Mouse (Mus musculus) layer of hippocampus, adult 18-20 months (tissue): Measurements from ENCODE around the gene Zfp422. TPM values are rescaled to one million over a fixed set of nuclear protein-coding genes. Genes with fewer than 3 reads are reported as not detected.

Source experiments
- DNase-seq, 2 experiments: peaks; one replicate each; pipeline ENCODE4 v3.0.0; 2022; ENCODE audit warnings: low spot score in 2 of 2
- long read RNA-seq: library from polyadenylated mRNA; stranded (forward); transcript quantifications from one replicate; pipeline ENCODE4 v2.0.0, GENCODE M21; 2021
- total RNA-seq, 2 experiments: library from RNA; stranded (reverse); gene quantifications; 2 replicates each; pipeline ENCODE4 v1.2.3; 2021

The Zfp422 gene
- total RNA-seq, result 10 to 100 TPM; 20.5 to 24.6 TPM
- long read RNA-seq, transcript Zfp422-201 (2 exons, 2,375 nt), result minor isoform, 17 of 46 reads
- long read RNA-seq, transcript Zfp422-202 (2 exons, 3,187 nt), result major isoform, 28 of 46 reads
- long read RNA-seq, partial matches to known transcripts, result 0 of 46 reads
- long read RNA-seq, other reads (novel, unspliced or antisense), result 1 of 46 reads

DNA sequence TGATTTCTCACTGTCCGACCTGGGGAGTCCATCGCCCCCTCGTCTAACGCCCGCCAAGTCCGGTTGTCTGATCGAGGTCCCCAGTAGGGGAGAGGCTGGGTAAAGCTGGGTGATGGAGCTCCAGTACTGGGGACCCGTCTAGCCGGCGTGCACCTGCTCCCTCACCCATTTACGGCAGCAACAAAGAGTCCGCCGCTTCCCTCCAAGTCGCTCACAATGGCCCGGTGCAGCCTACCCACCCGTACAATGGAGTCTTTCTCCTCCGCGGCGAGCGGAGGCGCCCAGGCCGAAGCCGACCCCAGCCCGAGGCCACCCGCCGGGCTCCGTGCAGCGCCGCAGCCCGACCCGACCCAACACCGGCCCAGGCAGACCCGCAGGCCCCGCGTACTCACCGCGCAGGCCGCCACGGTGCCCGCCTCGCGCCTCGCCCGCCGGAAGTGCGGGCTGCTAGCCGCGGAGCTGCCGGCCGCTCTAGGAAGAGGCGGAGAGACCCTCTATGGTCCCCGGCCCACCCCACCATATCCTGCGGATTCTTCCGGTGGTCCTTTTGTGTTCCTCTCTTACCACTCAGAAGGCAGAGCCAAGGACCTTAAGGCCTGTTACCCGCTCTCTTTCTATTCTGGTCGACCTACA is at the start of gene Zfp422:
Gene Zfp422 (minus strand): TSS at position 461 of the 633 bp plus-strand sequence.
- peak; percentile 44 to 54 for DNase-seq

DNA sequence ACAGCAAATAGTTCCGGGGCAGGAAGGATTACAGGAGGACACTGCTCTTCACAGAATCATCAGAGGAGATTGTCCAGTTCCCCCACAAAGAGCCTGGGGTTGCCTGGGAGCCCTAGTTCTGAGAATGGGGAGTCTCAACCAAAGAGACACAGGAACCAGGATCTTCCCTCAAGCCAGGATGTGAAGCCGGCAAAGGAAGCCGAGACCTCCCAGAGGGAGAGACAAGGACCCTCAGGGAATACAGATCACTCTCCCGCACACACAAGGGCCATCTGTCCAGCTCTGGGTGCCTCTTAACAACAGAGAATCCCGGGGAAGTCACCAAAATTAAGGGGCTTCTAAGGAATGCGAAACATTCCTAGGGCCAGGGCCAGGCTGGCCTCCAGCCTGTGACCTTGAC is 48.5 kb upstream of the Zfp422 start:
- no peak for DNase-seq

DNA sequence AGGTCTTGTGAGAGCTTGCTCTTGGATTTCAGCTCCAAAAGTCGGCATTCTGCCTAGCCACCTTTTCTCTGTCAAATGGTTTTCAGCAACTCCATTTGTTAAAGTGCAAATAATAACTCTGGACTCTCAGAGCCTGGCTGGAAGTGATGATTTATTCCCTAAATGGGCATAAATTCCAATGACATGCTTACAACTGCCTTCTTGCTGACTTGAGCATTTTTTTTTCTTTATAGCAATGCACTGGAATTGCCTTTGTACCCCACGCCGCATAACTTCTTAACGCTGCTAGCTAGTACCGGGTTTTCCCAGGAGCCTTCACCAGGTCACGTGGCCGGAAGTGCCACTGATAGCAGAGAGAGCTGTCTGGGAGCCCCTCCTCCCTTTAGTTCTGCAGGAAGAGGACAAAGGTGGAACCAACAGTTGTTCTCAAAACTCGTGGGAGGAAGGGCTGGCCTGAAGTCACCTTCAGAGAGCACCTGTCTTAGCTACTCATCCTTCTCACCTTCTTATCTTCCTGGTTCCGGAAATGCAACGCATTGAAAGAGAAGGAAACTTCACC is 47.6 kb upstream of the Zfp422 start:
- no peak for DNase-seq

DNA sequence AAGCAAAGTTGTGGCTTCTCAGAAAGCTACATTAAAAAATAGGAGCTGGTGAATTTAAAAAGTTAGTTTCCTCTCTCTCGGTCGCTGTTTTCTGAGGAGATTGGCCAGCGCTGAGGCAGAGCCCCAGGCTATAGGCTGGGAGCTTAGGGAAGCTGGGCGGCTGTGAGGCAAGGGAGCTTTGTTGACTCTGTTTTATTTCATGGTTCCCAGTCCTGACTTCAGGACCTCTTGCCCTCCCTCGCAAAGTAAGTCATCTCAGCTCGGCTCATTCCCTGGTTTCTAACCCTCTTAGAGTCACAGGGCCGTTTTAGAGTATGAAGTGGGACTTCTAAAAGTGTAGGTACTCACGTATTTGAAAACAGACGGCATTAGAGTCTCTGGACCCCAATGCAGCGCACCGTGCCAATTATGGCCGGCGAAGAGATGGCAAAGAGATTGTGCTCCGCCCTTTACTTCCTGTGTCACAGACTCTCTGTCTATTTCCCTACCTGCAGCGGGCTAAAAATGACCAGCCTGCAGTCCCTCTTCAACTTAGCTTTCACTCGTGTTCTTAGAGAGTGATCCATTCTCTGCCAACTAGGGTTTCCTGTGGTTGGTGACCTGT is 45.6 kb upstream of the Zfp422 start:
- no peak for DNase-seq

DNA sequence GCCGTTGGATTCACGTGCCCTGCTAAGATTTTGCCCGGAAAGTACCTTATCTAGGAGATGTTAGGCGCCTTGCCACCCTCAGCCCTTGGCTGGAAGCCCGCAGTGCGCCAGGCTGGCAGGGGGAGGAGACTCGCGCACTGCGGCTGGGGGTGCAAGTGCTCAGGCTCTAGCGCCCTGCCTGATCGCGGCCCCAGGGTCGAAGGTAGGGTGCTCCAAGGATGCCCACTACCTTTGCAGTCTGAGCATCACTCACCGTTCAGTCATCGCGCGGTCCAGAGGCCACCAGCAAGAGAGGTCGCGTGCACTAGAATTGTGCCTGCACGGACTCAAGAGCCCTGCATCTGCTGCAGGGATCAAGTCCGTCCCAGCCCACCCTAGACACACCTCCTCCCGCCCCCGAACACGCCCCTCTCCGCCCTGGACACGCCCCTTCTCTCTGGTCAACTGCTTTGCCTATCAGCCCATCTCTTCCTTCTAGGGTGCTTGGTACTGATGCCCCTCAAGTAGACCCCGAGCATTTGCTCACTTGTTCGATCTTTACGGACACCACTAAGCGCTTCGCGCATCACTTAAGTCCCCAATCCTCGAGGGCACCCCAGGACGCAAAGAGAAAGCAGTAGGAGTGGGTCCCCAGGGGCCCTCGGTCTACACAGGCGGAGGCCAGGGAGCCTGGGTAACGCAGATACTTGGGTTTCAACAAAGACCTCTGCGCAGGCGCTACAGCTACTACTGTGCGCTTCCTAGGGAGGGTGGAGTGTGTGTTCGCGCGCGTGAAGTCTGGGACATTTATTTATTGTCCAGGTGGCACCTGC is 44.9 kb upstream of the Zfp422 start, which contains the start of gene Rassf4:
Gene Rassf4 (minus strand): TSS at position 482 of the 812 bp plus-strand sequence.
- DNase-seq, result peak; percentile 35 to 68

DNA sequence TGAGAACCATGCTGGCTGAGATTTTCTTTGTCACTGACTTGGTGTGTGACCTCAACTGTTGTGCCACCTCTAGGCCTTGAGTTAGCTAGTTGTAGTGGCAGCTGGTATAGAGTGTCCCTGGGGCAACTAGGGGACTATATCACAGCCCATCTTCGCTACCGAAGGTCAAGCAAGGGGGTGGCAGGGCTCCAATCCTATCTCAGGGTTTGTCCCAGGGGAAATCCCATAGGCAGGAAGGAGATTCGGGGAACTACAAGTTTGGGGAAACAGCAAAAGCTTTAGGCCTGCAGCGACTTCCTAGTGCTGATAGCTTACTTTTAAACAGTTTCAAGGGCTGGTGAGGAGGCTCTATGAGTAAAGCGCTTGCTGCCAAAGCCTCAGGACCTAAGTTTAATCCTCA is 43.5 kb upstream of the Zfp422 start:
- no peak for DNase-seq

DNA sequence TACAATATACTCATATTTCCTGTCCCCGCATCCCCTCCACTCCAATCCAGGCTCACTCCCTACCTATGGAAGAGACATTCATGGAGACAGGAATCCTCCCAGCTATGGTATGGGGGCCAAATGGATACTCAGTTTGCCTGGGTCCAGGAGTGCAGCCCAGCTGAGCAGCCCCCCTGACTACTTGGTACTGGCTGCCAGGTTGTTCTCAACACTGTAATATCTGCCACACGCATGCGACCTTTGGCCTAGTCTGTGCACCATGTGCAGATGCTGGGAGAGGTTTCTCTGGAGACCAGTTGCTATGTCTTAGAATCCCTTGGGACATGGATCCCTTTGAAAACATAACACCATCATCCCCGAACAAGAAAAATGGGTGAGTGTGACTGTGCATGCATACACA is 43.0 kb upstream of the Zfp422 start:
- no peak for DNase-seq

DNA sequence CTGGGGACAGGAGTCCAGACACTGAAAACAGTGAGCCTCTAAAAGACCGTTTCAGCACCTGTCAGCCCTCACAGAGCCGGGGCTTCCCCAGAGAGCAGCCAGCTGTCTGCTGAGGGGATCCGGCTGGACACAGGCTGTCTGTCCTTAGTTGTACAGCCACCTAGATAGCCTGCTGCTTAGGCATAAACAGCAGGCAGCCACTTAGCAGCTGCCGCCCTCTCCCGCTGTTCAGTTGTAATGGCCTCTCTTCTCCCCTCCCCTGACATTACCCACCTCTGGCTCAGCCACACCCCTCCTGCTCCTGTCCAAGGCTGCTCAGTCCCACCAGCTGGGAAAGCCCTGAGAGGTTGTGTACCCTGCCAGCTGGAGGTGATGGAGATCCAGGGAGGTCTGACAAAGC is 42.2 kb upstream of the Zfp422 start:
- DNase-seq, result no peak

DNA sequence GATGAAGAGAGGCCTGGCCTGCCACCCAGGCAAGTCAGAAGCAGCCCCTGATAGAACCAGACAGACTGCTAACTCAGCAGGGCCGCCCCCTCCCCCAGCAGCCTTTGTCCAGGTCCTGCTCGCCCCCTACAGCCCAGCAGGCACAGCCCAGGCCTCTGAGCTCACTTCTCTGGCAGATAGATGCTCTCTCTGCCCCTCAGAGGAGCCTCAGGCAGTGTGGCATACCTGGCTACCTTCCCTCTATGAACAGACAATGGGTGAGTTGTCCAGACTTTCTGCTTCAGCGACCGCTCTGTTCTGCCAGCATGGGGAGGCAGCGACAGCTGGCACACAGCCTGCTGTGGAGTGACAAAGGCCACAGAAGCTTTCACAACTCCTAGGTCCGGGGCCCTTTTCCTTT is 41.3 kb upstream of the Zfp422 start:
- peak in 1 of 2 experiments; percentile 31 for DNase-seq

DNA sequence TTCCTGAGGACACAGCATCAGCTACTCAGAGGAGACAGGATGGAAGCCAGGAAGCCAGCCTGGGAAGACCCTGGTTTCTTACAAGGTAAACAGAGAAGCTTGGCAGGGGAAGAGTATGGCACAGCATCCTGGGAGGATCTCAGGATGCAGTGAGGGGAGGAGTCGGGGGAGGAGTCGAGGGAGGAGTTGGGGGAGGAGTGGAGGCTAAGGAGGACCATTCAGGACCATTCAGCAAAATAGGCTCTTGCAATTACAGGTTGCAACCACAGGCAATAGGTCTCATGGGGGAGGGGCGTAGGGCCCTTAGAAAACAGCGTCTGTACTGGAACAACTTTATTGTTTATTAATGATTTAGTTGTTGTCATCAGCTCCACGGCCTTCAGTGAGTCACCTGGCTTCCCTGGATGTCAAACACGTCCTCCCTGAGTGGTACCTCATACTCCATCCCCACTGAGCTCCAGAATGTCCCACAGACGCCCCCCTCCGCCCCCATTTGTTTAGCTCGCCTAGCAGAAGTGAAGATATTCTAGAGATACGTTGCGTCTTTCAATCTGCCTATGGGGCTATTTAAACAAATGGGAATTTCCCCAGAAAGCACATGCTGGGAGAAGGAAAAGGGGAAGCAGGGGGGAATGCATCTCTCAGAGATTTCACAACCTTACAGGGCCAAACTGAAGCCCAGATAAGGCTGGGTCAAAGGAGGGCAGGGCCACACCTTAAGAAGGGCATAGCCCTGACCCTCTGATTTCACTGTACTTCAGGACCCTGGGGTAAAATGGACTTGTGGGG is 40.1 kb upstream of the Zfp422 start:
- DNase-seq, result no peak

DNA sequence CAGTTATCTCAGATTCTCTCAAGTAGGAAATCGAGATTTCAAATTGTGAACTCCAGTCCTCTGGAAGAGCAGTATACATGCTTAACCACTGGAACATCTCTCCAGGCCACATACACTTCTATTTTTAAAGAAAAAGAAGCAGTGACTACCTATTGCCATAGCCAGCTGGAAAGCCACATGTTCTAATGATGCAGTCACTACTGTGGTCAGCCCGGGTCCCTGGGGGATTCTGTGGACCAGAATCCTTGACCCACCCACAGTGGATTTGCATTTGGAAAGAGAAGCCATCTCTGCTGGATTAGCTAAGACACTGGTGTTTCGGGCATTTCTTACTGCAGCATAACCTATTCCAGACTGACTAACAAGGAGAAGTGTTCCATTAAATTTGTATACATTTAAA is 38.6 kb upstream of the Zfp422 start:
- DNase-seq, result no peak

DNA sequence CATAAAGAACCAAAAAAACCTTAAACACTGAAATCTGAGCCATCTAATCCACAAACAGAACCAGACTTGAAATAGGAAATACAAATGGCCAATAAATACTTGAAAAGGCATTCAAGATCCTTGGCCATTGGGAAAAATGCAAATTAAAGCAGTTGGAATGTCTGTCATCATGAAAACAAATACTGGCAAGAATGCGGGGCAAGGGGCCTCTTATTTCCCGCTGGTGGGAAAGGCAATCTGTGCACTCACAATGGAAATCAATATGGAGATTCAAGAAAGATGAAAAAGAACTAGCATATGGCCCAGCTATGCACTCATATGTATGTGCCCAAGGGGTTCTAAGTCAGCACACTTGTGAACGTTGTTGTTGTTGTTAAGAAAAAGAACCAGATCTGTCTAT is 38.1 kb upstream of the Zfp422 start:
- no peak for DNase-seq

DNA sequence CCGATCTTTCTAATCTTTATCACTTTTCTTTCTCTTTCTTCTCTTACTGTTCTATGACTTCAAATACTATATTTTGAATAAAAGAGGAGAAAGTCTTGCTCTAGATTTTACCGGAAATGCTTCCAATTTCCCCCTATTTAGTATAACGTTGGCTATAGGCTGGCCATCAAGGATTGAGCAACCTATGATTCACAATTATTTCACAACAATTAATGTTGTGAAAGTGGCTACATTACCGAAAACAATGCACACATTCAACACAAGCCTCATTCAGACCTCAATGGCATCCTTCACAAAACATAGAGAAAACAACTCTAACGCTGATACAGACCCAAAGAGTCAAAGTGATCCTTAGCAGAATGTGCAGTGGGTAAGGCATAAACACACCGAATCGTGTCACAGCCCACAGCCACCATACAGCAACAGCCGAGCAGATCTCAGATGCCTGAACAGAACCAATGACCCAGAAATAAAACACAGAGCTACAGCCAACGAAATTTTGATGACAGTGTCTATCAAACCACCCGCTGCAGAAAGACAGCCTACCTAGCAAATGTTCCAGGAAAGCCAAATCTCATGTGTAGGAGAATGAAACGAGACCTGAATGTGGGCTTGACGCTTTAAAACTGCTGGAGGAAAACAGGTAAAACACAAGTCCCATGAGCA is 37.4 kb upstream of the Zfp422 start:
- no peak for DNase-seq

DNA sequence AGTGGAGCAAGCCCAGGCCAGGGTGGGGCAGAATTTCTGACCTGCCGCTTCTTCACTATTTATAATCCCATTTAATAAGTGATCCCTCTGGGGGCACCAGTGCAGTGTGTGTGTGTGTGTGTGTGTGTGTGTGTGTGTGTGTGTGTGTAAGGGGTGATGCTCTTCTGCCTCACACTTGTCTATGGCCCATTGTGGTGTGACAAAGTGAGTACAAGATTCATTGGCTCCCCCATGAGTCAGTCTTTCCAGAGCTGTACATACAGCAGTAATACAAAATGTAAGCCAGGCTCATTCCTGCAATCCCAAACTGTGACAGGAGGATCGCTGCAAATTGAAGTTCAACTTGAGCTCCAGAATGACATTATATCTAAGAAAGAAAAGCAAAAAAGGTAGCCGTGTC is 36.0 kb upstream of the Zfp422 start:
- DNase-seq, result no peak

DNA sequence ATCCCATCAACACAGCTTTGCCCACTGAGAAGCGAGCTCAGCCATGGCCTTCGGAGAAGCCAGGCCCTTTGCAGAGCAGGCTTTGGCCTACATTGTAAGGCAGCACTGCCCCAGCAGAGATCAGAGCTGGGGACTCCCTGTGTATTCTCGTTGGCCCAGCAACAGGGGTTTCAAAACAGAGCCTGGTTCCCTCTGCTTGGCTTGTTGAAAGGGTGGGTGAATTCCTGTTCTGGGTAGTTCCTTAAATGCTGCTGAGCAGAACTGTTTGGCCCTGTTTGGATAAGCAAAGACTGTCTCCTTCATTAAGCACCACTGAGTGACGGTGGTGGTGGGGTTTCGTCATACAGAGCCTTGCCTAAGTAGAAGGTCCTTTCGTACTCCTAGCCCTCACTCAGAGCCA is 35.2 kb upstream of the Zfp422 start:
- DNase-seq, result no peak

DNA sequence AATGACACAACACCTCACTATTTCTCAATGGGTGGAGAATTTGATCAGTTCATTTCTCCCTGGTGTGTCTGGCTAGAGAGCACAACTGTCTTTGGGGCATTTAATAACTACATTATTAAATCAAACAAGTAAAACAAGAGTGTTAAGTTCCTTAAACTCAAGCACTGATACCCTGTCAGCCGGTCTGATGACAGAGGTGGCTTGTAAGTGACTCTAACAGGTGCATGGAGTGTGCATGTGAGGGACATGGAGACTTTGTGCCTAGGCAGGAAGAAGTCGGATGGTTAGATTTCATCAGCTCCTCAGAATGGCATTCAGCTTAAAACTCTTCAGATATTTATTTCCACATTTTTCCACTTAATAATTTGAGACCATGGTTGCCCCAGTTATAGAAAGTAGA is 34.6 kb upstream of the Zfp422 start:
- no peak for DNase-seq

DNA sequence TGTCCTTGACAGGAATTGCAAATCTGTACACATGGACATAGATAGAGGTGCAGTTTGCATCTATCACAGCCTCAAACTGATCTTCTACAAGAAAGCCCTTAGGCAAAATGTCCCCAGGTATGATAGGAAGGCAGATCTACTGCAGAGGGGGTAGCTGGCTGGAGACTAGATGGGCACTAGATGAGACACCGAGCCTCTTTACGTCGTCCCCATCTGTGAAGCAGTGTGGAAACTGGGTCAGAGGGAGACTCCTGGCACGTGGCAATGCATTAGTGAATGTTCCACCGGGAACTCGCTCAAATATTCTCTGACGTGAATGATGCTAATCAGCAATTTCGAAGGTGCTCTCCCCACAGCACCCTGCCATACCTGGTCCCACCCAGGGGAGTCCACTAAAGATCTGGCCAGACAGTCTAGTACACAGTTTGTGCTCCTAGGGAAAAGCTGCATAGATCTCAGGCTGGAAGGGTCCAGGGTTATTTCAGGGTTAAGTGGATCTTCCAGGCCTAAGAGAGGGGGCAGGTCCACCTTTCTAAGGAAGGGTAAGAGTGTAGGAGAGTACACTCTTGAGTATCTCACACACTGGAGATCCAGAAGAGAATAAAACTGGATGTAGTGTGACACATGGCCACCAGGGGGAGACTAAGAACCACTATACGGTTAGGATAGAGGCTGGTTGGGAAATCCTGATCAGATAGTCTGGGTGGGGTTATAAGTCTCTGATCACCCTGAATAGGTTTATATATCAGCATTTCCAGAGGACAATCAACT is 25.1 kb upstream of the Zfp422 start:
- peak; percentile 29 to 78 for DNase-seq

DNA sequence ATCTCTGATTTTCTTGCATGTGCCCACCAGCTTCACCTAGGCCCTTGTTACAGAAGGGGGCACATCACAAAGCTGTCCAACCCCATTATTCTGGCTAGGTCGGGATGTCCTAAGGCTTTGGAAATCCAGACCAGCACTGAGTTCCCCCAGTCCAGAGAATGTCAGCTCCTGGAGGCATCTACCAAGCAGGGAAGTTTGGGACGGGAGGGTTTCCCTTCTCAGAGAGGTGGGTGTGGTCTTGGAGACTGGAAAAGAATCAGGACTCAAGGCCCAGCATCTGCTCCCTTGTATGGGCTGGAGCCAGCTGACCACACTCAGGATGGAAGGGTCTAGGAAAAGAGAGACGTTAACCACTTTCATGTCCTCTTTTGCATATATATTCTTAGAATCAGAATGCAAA is 24.4 kb upstream of the Zfp422 start:
- DNase-seq, result no peak

DNA sequence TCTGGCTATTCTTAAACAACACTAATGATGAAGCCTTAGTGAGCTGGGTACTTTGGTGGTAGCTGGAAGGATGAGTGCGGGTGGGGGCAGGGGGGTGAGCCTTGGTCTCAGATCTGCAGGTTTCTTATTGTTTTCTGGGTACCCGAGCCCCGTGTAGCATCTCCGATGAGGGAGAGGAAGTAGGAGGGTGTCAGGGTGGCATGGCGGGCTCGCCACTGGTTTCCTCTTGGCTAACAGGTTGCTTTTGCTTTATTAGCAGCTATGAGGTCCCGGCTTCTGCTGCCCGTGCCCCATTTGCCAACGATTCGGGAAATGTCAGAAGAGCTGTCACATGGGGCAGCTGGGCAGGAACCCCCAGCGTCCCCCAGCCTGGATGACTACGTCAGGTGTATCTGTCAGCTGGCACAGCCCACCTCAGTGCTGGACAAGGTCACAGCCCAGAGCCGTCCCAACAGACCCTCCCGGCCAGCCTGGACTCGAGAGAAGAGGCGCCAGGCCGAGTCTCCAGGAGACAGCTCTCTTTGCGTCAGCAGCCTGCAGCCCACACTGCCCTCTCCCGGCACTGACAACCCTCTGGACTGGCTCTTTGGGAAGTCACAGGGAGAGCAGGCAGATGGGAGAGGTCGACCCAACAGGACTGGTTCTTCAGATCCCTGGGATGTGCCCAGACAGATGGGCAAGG is 22.8 kb upstream of the Zfp422 start:
- no peak for DNase-seq
